Mouse (Mus musculus) hindbrain, embryonic 12.5 days (tissue): Measurements from ENCODE around the gene 4833427G06Rik. TPM values are rescaled to one million over a fixed set of nuclear protein-coding genes. Genes with fewer than 3 reads are reported as not detected.

ENCODE experiments used
- ATAC-seq: fragments of 200-750 bp; cut with Nextera tagmentation; 2 replicates; pipeline ENCODE4 v1.8.0; 2017; ENCODE audit warnings: moderate TSS enrichment; ENCODE audit not compliant: low FRiP score
- H3K27ac ChIP-seq: fragments of 300-500 bp; sonication (generic); 2 replicates; pipeline ENCODE4 v1.5.1; 2016; ENCODE audit warnings: mild to moderate bottlenecking
- H3K27me3 ChIP-seq: fragments of 300-500 bp; sonication (generic); 2 replicates; pipeline ENCODE4 v1.6.1; 2016; ENCODE audit warnings: mild to moderate bottlenecking
- H3K36me3 ChIP-seq: fragments of 300-500 bp; sonication (generic); 2 replicates; pipeline ENCODE4 v1.6.1; 2016; ENCODE audit warnings: mild to moderate bottlenecking
- H3K4me1 ChIP-seq: fragments of 300-500 bp; sonication (generic); 2 replicates; pipeline ENCODE4 v1.6.1; 2016
- H3K4me2 ChIP-seq: fragments of 300-500 bp; sonication (generic); replicated peaks from 2 replicates; pipeline ENCODE4 v1.6.1; 2016; ENCODE audit warnings: mild to moderate bottlenecking
- H3K4me3 ChIP-seq: fragments of 300-500 bp; sonication (generic); 2 replicates; pipeline ENCODE4 v1.5.1; 2016; ENCODE audit warnings: mild to moderate bottlenecking
- H3K9ac ChIP-seq: fragments of 300-500 bp; sonication (generic); 2 replicates; pipeline ENCODE4 v1.6.1; 2016; ENCODE audit warnings: mild to moderate bottlenecking, moderate library complexity
- H3K9me3 ChIP-seq: fragments of 300-500 bp; sonication (generic); replicated peaks from 2 replicates; pipeline ENCODE4 v1.6.1; 2016; ENCODE audit warnings: mild to moderate bottlenecking
- WGBS: fragments of 180-500 bp; shearing (Covaris S2); methylation state at CpG from one replicate; pipeline ENCODE4 v1.1.7; 2016; 5-methylcytosine and 5-hydroxymethylcytosine counted together
- polyA plus RNA-seq: library from polyadenylated mRNA; unstranded; fragments of >200 nt; fragmentation: Nextera tagmentation; extraction: Ambion mirVana; gene quantifications from 2 replicates; pipeline ENCODE4 v1.2.1, GENCODE M21; 2016

Gene 4833427G06Rik
- polyA plus RNA-seq, 1 experiment from 2014 or later, result 1.3 TPM

GRCm38 (mm10) chr9:51103808-51104514, 2.1 kb upstream of the 4833427G06Rik start:
- peak overlapping the region; percentile 71 for H3K9ac ChIP-seq
- peaks cover 8% of the 10 kb centered on the region for H3K4me1 ChIP-seq
- H3K4me2 ChIP-seq, result peak overlapping the region; percentile 100
- peak overlapping the region; percentile 59 for H3K4me3 ChIP-seq
- no peaks in the 10 kb centered on the region for H3K36me3 ChIP-seq
- WGBS, result 11% methylated on average over 30 of the region's 30 CpGs
- ATAC-seq, result peak; percentile 70
- H3K27ac ChIP-seq, result no peak overlapping the region
- H3K27me3 ChIP-seq, result peaks cover 12% of the 10 kb centered on the region; the same call in 1 of the 2 replicates
- H3K9me3 ChIP-seq, result no peaks in the 10 kb centered on the region

- Histone ChIP-seq H3K4me2 (peak overlapping the region; percentile 100), H3K4me1 (peaks cover 8% of the 10 kb centered on the region), H3K27me3 (peaks cover 12% of the 10 kb centered on the region; the same call in 1 of the 2 replicates), H3K9me3 (no peaks in the 10 kb centered on the region), H3K27ac (no peak overlapping the region), H3K4me3 (peak overlapping the region; percentile 59), H3K9ac (peak overlapping the region; percentile 71), H3K36me3 (no peaks in the 10 kb centered on the region)
- peak; percentile 84 for ATAC-seq
- whole genome bisulfite sequencing, result 2% methylated on average over 38 of the region's 44 CpGs
These were observed 1.3 kb upstream of the 4833427G06Rik start for GRCm38 (mm10) chr9:51102963-51103807.

- no peak overlapping the region for H3K4me3 ChIP-seq
- no peaks in the 10 kb centered on the region for H3K4me1 ChIP-seq
- no peaks in the 10 kb centered on the region for H3K36me3 ChIP-seq
- H3K27me3 ChIP-seq, result peaks cover 5% of the 10 kb centered on the region; the same call in 1 of the 2 replicates
- no peak overlapping the region for H3K27ac ChIP-seq
- WGBS, result 78% methylated on average over 2 of the region's 2 CpGs
- no peaks in the 10 kb centered on the region for H3K9me3 ChIP-seq
- H3K9ac ChIP-seq, result no peak overlapping the region
- no peak overlapping the region for H3K4me2 ChIP-seq
- ATAC-seq, result no peak
These were observed 5.6 kb downstream of the 4833427G06Rik start for GRCm38 (mm10) chr9:51096306-51096705.

GRCm38 (mm10) chr9:51093697-51094096, 8.2 kb downstream of the 4833427G06Rik start:
- Histone ChIP-seq H3K9me3 (no peaks in the 10 kb centered on the region), H3K4me1 (no peaks in the 10 kb centered on the region), H3K27ac (no peak overlapping the region), H3K27me3 (no peaks in the 10 kb centered on the region), H3K4me2 (no peak overlapping the region), H3K9ac (no peak overlapping the region), H3K36me3 (no peaks in the 10 kb centered on the region), H3K4me3 (no peak overlapping the region)
- no peak for ATAC-seq
- WGBS, result 77% methylated on average over 5 of the region's 5 CpGs

- H3K4me3 ChIP-seq, result no peak overlapping the region
- peaks cover 5% of the 10 kb centered on the region; the same call in 1 of the 2 replicates for H3K27me3 ChIP-seq
- no peaks in the 10 kb centered on the region for H3K9me3 ChIP-seq
- 87% methylated on average over 5 of the region's 5 CpGs for WGBS
- H3K9ac ChIP-seq, result no peak overlapping the region
- H3K36me3 ChIP-seq, result no peaks in the 10 kb centered on the region
- ATAC-seq, result no peak
- no peak overlapping the region for H3K4me2 ChIP-seq
- H3K4me1 ChIP-seq, result peaks cover 7% of the 10 kb centered on the region
- no peak overlapping the region for H3K27ac ChIP-seq
These were observed 20.3 kb downstream of the 4833427G06Rik start for GRCm38 (mm10) chr9:51081614-51082013.

- Histone ChIP-seq H3K9ac (peak within 1 kb of the TSS; percentile 50), H3K9me3 (no peaks in the 10 kb centered on the region), H3K4me2 (peak within 1 kb of the TSS; percentile 65), H3K27ac (no peak within 1 kb of the TSS), H3K4me1 (peaks cover 16% of the 10 kb centered on the region), H3K27me3 (peaks cover 5% of the 10 kb centered on the region; the same call in 1 of the 2 replicates), H3K36me3 (no peaks in the 10 kb centered on the region), H3K4me3 (peak within 1 kb of the TSS; percentile 35)
- peak; percentile 83 for ATAC-seq
- 1% methylated on average over 14 of the region's 14 CpGs for WGBS
These were observed 24.9 kb downstream of the 4833427G06Rik start, which contains the start of gene Layn for GRCm38 (mm10) chr9:51076979-51077315. Gene Layn, minus strand, starts transcription at chr9:51077094.

GRCm38 (mm10) chr9:51076300-51076978, 25.4 kb downstream of the 4833427G06Rik start:
- peak overlapping the region; percentile 35 for H3K4me3 ChIP-seq
- H3K9me3 ChIP-seq, result no peaks in the 10 kb centered on the region
- H3K9ac ChIP-seq, result peak overlapping the region; percentile 50
- H3K4me2 ChIP-seq, result peak overlapping the region; percentile 65
- peaks cover 16% of the 10 kb centered on the region for H3K4me1 ChIP-seq
- H3K27me3 ChIP-seq, result peaks cover 5% of the 10 kb centered on the region; the same call in 1 of the 2 replicates
- no peaks in the 10 kb centered on the region for H3K36me3 ChIP-seq
- under 1% methylated on average over 17 of the region's 17 CpGs for WGBS
- H3K27ac ChIP-seq, result no peak overlapping the region
- peak; percentile 61 for ATAC-seq

- peak overlapping the region; percentile 35 for H3K4me3 ChIP-seq
- no peaks in the 10 kb centered on the region for H3K36me3 ChIP-seq
- no peak for ATAC-seq
- H3K27ac ChIP-seq, result no peak overlapping the region
- WGBS, result 29% methylated on average over 3 of the region's 3 CpGs
- H3K9ac ChIP-seq, result peak overlapping the region; percentile 50; the same call in 1 of the 2 replicates
- no peaks in the 10 kb centered on the region for H3K9me3 ChIP-seq
- peaks cover 5% of the 10 kb centered on the region; the same call in 1 of the 2 replicates for H3K27me3 ChIP-seq
- peaks cover 16% of the 10 kb centered on the region for H3K4me1 ChIP-seq
- peak overlapping the region; percentile 65 for H3K4me2 ChIP-seq
These were observed 26.1 kb downstream of the 4833427G06Rik start for GRCm38 (mm10) chr9:51075780-51076179.

GRCm38 (mm10) chr9:51070801-51071200, 31.1 kb downstream of the 4833427G06Rik start:
- no peak for ATAC-seq
- WGBS, result 87% methylated on average over 4 of the region's 4 CpGs

GRCm38 (mm10) chr9:51068202-51068601, 33.7 kb downstream of the 4833427G06Rik start:
- Histone ChIP-seq H3K4me1 (no peaks in the 10 kb centered on the region), H3K9me3 (no peaks in the 10 kb centered on the region), H3K4me3 (no peak overlapping the region), H3K27ac (no peak overlapping the region), H3K4me2 (no peak overlapping the region), H3K36me3 (no peaks in the 10 kb centered on the region), H3K27me3 (no peaks in the 10 kb centered on the region), H3K9ac (no peak overlapping the region)
- no peak for ATAC-seq
- WGBS, result 59% methylated on average over 3 of the region's 3 CpGs

More at GRCm38 (mm10) chr9:51070801-51071200, 31.1 kb downstream of the 4833427G06Rik start:
- H3K9me3 ChIP-seq, result no peaks in the 10 kb centered on the region
- H3K36me3 ChIP-seq, result no peaks in the 10 kb centered on the region
- no peaks in the 10 kb centered on the region for H3K27me3 ChIP-seq
- no peak overlapping the region for H3K9ac ChIP-seq
- peaks cover 1% of the 10 kb centered on the region for H3K4me1 ChIP-seq
- no peak overlapping the region for H3K4me3 ChIP-seq
- no peak overlapping the region for H3K4me2 ChIP-seq
- H3K27ac ChIP-seq, result no peak overlapping the region

GRCm38 (mm10) chr9:51060601-51061000, 41.3 kb downstream of the 4833427G06Rik start, which contains the start of gene Btg4:
Gene Btg4, plus strand, starts transcription at chr9:51060901.
- WGBS, result 83% methylated on average over 2 of the region's 2 CpGs
- Histone ChIP-seq H3K4me3 (no peak within 1 kb of the TSS), H3K4me1 (no peaks in the 10 kb centered on the region), H3K4me2 (no peak within 1 kb of the TSS), H3K9ac (no peak within 1 kb of the TSS), H3K9me3 (no peaks in the 10 kb centered on the region), H3K27me3 (no peaks in the 10 kb centered on the region), H3K36me3 (no peaks in the 10 kb centered on the region), H3K27ac (no peak within 1 kb of the TSS)
- no peak for ATAC-seq
